Mouse (Mus musculus) retina, embryonic 14.5 days (tissue): ENCODE results near the gene Pde4dip.

Experiments
- DNase-seq: peaks from one replicate; pipeline ENCODE4 v3.0.0-alpha.2; 2015; ENCODE audit warnings: low spot score

Gene Pde4dip

DNA sequence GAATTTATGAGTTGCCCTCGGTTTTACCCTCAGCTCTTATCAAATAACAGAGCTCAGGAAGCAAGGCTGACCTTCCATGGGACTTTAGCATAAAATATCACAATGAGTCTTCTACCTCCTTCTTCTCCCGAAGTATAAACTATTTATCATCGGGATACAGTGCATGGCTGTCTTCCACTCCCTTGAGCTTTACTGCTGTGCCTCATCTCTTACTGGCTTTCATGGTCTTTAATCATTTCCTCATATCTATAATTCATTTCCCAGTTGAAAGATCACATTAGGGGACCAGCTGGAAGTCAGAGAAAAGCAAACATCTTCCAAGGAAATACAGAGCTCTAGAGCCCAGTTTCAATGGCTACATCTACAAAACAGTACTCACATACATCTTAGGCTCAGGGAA is 239.5 kb downstream of the Pde4dip start:
- no peak for DNase-seq

DNA sequence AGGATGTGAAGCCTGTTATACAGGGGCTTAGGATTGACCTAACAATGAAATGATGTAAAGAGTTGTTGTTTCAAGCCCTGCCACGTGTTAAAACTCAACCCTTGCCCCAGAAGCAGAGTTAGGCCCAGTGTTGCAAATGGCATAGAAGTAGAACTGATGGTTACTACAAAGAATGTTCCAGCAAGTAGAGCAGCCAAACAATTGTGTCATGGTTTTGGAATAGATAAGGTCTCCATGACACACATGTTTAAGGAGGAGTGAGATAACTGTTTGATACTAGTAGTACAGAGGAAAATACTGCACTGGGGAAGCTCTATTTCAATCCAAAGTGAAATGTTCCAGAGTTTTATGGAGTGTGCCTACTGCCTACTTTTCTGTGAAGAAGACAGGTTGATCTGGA is 240.0 kb downstream of the Pde4dip start:
- DNase-seq, result no peak

DNA sequence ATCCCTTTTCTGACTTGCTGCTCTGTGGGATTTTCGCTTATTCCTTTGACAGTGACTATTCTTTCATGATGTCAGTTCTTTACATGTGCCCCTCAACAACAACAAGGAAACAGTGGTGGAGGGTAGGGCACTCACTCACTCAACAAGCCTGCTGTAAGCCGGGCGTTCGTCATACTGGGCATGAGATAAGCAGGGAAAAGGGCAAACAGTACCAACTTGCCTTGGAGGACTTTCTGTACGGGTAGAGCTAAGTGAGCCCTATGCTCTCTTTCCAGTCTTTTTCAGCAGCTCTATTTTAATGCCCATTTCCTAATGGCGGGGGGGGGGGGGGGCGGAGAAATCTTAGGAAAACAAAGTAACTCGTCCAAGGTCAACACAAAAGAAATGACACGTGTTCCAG is 246.5 kb downstream of the Pde4dip start:
- DNase-seq, result no peak

DNA sequence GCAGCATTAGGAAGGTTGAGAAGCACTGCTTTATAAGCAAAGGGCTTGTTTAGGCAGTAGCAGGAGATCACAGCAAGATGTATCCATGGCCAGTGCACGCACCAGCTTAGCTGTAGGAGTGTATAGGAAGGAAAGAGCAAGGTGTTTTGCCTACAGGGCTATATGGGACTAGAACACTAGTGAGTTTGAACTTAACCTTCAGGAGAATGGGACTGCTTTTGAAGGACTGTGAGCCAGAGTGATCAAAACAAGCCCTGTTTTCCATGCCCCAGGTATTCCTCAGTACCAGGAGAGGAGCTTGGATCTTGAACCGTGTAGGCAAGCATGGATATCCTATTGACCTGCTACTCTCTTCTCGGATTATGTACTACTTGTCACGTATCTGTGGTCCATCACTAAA is 247.1 kb downstream of the Pde4dip start:
- DNase-seq, result no peak
